Mouse (Mus musculus): ENCODE data around the gene Tnfrsf21.
A peak's percentile ranks its signal among the peaks of the same experiment; 100 is the strongest.

Gene Tnfrsf21

DNA sequence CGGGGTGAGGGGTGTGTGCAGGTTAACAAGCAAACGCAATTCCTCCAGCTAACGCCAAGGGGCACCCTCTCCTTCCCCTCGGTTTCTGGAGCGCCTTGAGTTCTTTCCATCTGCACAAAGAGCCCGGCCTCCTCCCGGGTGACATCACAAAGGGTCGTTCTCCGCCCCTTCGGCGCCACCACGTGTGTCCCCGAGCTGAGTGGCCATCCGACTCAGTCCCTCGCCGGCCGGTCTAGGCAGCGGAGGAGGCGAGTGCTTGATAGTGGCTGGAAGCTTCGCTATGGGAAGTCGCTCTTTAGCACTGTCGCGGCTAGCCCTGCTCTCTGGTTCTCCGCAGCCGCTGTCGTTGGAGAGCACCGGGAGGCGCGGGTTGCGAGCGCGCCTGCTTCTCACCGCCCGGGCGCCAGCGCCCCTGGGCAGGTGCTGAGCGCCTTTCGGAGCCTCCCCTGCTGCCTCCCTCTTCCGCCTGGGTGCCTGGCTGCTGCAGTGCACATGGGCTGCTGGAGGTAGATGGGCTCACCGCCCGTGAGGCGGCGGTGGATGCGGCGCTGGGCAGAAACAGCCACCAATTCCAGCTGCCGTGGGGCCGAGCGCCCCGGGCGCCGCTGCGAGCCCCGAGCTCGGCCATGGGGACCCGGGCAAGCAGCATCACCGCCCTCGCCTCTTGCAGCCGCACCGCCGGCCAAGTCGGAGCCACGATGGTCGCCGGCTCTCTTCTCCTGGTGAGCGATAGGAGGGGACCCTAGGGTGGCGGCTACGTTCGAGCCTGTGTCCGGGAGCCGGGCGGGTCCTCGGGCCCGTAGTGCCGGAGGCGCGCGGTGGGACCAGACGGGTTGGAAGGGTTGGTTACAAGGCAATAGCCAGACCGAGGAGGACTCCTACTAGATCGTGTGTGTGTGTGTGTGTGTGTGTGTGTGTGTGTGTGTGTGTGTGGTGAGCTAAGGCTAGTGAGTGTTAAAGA lies at the start of gene Tnfrsf21:
Gene Tnfrsf21, plus strand, starts transcription at position 185 of the 961 bp plus-strand sequence.
- DNase-seq (ENCODE audit: low spot score in 2 of 2): peak; percentile 96 to 97

DNA sequence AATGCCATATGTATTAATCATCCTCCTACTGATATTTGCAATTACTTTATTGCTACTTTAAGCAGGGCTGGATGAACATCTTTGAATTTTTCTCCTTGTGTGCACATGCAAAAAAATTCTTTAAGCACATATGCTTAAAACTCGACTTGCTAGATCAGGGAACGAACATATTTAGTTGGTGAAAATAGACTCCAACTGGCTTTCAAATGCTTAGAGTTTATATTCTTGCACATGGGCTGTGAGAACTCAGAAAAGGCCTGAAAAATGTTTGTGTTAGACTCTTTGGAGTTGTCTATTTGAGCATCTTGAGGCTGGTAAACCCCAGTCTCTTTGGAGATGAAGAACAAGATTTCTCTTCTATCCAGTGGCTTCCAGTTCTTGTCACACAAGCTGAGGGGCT lies 48.2 kb upstream of the Tnfrsf21 start:
- DNase-seq (ENCODE audit: low spot score in 2 of 2): no peak

DNA sequence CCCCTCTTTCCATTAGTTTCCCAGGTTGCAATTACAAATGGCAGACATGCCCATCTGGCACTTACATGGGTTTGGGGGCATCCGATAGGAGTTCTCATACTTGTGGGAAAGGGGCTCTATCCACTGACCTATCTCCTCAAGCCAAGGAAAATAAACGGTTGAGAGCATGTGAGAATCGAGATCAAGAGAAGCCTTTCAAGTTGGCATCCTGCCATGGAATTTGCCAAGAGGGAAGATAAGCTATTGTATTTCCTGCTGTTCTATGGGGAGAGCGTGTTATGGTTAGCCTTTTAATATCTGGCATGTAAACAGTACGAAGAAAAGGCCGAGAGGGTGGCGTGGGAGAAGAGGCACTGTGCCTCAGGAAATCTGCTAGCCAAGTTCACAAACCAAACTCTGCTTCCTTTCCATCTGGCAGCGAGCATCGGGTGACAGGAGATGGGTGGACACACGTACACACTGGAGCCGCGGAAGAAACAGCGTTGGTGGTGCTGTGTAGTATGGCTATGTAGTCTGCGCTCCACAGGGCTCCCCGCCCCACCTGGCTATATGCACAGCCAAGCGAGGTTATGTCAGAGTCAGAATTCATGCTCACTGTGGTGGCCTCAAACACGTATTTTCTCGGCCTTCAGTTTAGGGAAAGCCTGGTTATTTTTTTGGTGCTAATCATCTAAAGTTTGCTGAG lies 40.9 kb upstream of the Tnfrsf21 start:
- DNase-seq (ENCODE audit: low spot score in 2 of 2): no peak

DNA sequence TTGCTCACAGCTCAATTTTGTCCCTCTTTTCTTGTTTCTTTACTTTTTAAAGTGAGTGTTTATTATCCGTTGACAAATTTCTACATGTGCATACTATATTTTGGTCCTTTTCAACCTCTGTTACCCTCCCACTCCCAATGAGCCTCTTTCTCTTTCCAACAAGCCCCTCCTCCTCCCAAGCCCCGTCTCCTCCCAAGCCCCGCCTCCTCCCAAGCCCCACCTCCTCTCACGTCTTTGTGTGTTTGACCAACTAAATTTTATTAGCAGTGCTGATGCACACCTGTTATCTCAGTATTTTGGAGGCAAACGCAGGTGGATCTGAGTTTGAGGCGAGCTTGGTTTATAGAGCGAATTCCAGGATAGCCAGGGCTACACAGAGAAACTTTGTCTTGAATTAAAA lies 38.6 kb upstream of the Tnfrsf21 start:
- no peak for DNase-seq (ENCODE audit: low spot score in 2 of 2)

DNA sequence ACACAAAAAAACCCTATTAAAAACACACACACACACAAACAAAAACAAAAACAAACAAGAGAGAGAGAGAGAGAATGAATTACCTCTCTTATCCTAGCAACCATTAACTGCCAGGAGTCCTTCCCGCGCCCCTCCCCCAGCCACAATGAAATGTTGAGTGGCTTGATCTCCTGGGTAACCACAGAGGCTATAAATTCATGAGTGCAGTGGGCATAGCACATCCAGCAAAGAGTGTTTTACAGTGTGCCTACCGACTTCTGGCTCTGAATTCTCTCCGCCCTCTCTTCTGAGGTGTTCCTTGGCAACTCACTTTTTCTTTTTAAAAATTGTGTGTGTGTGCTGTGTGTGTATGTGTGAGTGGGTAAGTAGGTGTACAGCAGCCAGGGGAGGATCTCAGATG lies 38.0 kb upstream of the Tnfrsf21 start:
- no peak for DNase-seq (ENCODE audit: low spot score in 2 of 2)

DNA sequence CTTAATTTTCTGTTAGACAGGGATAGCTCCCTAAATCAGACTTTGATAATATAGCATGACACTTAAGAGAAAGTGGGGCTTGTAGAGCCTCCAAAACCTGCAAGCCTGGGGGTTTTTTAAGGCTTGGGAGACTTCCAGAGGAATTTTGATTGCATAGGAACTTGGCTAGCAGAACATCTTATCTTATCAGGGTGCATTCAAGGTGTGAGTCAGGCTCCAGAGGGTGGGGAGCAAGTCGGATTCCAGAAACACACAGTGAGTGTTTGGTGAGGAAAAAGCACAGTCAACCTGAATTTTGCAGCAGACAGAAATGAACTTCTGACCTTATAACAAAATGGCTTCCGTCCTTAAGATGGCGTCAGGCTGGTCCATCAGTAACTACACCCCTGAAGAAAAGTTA lies 34.5 kb upstream of the Tnfrsf21 start:
- no peak for DNase-seq (ENCODE audit: low spot score in 2 of 2)

DNA sequence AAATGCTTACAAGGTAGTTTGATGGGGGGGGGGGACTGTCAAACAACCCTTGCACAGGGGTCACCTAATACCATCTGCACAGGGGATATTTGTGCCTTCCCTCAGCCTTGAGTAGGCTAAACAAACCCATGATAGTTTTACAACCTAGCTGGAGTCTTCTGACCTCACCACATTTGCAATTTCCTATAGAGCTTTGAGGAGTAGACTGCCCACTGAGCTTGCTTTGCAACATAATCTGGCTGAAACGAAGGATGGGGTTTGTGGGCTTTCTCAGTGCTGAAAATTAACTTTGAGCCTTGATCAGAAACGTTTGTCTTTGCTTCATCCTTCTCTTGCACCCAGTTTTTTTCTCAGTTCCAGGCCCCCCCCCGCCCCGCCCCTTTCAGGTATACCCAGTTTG lies 33.8 kb upstream of the Tnfrsf21 start:
- DNase-seq (ENCODE audit: low spot score in 2 of 2): no peak

DNA sequence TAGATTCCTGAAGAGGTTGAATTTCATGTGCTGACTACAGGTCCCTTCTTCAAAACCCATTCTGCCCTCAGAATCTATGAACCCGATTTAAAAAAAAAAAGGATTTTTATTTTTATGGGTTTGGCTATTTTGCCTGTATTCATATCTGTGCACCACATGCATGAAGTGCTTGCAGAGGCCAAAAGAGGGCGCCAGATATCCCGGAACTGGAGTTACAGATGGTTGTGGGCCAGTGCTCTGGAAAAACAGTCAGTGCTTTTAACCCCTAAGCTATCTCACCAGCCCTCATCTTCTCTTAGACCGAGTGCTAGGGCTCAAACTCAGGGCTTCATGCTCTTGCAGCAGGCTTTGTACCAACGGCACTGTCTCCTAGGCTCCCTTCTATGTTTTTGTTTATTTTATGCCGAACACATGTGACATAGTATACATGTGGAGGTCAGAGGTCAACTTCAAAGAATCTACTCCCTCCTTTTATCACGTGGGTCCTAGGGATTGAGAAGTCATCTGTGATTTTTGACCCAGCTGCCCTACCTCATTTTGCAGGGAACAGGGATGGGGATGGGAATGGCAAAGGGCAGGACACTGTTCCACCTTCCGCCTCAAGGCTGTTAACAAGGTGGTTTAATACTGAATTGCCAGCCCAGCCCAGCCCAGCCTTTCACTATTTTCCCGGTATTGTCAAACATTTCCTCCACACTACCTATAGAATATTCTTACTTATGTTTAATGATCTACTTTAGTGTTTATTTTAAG lies 30.3 kb upstream of the Tnfrsf21 start:
- no peak for DNase-seq (ENCODE audit: low spot score in 2 of 2)

DNA sequence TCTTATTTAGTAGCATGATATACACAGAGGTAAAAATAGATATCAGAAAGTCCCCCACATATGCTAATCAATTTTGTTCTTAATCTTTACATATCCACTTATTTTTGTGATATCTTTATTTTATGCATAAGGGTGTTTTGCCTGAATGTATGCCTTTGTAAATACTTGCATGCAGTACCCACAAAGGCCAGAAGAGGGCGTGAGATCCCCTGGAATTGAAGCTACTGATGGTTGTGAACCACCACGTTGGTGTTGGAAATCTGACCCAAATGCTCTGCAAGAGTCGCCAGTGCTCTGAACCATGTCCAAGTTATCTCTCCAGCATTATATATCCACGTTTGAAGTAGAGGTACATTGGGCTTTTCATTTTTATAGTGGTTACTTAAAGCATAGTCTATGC lies 28.7 kb upstream of the Tnfrsf21 start:
- no peak for DNase-seq (ENCODE audit: low spot score in 2 of 2)

DNA sequence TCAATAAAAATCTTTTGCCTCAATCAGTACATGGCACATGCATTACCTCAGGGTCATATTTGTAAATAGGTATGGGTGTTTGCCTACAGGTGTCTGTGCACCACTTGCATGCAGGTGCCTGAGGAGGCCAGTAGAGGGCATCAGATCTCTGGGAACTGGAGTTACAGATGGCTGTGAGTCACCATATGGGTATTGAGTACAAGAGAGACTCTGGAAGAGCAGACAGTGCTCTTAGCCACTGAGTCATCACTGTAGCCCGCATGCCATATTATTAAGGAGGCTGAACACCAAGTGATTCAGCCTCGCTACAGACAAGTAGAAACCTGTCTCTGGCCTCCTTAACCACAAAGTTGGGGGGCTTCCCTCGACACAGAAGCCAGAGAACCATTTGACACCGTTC lies 26.4 kb upstream of the Tnfrsf21 start:
- no peak for DNase-seq (ENCODE audit: low spot score in 2 of 2)

DNA sequence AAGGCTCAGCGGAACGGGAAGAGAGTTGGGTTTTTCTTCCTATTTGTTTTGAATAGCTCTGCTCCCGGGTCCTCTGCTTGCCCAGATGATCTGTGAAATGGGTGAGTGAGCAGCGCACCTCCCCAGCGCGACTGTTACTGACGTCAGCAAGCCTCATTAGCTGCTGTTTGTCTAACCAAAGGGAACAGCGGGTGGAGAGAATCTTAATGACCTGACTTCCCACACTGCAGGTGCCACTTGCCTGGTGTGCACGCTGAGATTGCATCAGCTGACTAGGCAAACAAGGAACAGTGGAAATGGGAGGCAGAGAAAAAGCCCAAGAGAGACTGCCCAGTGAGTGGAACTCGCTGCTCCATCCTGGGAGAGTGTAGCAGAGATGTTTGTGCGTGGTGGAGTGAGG lies 25.2 kb upstream of the Tnfrsf21 start:
- DNase-seq (ENCODE audit: low spot score in 2 of 2): no peak

DNA sequence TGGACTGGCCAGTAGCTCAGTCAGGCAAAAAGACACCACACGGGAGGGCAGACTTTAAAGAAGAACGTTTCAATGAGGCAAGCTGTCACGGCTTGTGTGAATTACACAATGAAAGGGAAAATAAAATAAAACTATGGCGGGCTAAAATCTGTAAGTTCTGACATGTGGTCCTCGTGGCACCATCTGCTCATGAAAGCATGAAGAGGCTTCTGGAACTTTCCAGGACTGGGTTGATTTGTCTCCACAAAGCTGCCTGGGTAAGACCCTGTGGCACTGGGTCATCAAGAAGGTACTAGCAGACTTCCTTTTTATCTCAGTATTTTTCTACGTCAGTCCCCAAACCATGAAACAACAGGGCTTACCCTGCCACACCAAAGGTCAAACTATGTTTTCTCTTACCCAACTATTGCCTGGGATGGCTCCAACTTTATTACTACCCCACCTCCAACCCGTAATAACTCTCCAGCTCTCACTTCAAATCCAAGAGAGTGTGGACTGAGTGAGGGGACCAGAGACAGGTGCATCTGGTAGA lies 16.8 kb upstream of the Tnfrsf21 start:
- no peak for DNase-seq (ENCODE audit: low spot score in 2 of 2)

DNA sequence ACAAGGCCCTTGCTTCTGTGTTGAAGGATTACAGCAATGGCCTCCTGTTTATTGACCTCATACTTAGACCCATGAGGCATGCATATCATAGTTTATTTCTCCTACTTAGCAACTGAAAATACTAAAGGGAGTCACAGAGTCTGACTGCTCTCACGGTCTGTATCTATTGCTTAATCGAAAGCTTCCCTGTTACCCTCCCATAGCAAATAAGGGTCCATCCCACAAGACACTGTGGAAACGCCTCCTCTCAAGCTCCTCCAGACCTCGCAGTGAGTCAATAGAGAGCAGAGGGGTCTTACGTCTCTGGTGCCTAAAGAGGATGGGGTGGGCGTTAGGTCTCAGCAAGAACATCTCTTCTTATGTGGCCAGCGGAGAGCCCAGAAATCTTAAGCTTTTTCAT lies 15.8 kb upstream of the Tnfrsf21 start:
- no peak for DNase-seq (ENCODE audit: low spot score in 2 of 2)

DNA sequence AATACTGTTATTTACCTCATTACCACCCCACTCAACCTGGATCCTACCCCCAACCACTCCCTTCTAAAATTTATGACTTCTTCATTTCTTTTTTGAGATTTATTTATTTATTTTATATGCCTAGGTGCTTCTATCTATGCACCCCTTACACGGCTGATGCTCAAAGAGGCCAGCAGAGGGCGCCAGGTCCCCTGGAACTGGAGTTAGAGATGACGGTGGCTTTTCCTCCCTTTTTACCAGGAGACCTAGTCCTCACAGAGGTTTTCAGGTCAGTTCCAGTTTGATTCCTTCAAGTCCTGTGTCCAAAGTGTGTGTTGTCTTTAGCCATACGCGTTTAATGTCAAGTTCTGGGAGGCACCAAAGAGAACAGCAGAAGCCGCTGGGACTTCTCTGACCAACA lies 3.6 kb upstream of the Tnfrsf21 start:
- DNase-seq (ENCODE audit: low spot score in 2 of 2): peak; percentile 71 to 79

DNA sequence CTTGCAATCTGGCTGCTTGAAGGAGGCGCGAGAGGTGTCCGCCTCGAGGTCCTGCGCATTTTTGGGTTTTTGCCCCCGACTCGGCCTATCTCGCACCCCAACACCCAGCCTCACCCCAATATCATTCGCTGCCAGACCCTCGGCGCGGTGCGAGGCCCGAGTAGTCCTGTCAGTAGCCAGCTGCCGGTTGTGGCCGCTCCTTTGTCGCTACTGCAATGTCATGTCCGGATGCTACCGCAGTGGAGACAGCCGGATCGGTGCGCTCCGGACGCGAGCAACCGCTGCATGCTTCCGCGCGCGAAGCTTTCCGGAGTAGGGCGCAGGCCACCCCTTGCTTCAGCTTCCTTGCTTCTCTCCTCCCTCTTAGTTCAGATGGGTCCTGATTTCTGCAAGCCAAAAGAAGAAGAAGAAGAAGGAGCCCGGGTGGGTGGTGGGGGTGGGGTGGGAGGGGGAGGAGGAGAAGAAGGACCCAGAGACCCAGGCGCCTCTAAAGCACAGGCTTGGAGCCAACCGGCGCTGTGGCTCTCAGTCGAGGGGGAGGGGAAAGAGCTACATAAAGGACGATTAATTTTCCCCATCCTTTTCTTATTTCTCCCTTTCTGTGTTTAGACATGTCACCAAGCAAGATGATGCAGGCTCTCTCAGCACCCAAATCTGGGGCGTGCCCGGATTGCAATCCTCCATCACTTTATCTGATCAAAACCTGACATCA lies 1.1 kb downstream of the Tnfrsf21 start:
- peak; percentile 72 to 77 for DNase-seq (ENCODE audit: low spot score in 2 of 2)

DNA sequence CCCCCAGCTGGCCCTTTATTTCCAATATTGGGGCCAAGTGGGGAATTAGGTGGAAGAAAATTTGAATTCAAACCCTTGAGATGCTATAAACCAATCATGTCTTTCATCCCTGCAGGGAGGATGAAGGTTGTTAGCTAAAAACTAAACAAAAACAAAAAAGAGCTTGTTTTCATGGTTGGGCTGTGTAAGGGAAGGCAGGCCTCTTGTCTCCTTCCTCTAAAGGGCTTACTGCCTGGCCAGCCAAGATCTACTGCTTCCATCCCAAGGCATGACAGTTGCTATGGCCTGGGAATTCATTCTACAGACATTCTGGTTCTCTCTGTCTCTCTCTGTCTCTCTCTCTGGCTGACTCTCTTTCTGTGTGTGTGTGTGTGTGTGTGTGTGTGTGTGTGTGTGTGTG lies 1.7 kb downstream of the Tnfrsf21 start:
- DNase-seq (ENCODE audit: low spot score in 2 of 2): no peak

DNA sequence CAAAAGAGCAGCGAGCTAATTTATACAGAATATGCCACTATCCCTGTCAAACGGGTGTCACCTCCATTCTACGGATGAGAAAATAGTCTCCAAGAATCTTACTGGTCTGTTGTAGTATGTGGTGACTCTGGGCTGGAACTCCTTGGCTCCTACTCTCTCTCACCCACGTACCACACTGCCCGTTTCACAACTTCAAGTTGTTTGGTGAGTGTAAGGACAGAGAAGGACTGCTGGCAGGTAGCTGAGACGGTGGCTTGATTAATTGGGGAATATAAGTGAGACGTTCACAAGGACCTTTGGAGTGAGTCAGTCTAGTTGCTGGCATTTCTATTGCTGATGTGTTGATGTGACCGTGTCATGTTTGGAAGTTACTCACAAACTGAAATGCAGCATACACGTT lies 3.3 kb downstream of the Tnfrsf21 start:
- DNase-seq (ENCODE audit: low spot score in 2 of 2): no peak

DNA sequence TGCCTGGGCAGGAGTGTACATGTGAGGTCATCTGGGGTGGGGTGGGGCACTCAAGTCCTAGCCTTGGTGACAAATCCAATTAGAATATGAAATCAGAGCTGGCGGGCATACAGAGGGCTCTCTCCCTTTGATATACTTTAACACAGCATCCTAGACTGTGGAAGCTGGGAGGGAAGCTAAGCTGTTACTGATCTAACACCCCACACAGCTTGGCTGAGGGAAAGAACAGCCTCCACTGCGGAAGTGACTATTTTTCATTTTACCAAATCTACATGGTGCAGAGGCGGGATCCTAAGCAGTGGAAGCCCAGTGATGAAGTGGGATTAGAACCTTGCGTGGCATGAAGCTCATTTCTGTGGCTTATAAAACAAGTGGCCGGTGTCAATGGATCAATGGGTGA lies 4.7 kb downstream of the Tnfrsf21 start:
- no peak for DNase-seq (ENCODE audit: low spot score in 2 of 2)

DNA sequence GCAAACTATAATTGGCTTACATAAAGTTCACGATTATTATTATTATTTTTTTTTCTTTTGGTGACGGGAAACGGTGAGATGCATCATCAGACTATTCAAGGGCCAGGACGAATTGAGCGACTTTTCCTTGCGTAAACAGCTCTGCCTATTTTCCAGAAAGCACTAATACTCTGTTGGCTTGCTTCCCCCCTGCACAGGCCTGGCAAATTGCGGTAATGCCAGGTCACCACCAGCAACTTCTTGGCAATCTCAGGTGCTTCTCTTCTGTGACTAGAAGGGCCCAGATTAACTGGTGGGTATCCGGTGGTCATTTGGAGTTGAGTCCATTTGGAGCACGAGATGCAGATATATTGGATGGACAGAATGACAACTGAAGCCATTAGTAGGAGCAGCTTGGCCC lies 5.7 kb downstream of the Tnfrsf21 start:
- DNase-seq (ENCODE audit: low spot score in 2 of 2): no peak

DNA sequence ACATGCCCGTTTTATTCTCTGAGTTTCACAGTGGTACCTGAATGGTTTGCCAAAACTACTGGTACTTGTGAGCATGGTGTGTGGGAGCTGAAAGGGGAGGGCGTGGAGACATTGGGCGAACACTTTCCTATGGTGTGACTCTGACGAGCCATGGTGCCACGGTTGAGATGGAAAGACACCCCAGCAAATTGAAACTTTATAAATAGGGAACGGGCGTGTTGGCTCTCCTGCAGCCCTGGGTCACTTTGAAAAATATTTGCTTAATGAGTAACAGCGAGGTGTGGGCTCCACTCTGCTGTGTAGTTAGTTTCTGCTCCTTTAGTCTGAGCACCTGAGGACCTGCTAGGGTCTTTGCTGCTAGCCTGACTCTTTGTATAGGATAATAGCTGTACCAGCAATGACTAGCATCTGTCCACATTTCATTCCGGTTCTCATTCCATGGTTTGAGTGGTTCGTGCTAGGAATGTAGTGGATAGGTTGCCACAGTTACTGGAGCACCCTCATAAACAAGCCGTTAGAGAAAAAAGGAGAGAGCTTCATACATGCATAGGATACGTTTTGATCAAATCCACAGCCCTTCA lies 7.4 kb downstream of the Tnfrsf21 start:
- no peak for DNase-seq (ENCODE audit: low spot score in 2 of 2)

DNA sequence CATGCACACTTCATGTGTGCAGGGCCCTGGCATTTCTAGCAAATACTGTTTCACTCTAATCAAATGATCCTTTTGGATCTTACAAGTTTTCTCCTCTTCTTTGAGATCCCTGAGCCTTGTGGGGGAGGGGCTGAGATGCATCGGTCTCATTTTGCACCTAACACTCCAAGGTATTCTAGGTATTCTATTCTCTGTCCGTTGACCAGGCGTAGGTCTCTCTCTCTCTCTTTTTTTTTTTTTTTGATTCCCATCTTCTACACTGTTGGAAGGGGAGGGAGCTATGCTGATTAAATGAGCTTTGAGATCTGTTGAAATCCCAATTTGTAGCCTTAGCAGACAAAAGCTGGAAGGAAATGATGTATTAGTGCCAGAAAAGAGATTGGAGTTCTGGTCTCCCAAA lies 8.2 kb downstream of the Tnfrsf21 start:
- DNase-seq (ENCODE audit: low spot score in 2 of 2): no peak
